Mouse (Mus musculus): ENCODE measurements around the gene Nrm. TPM values are rescaled to one million over a fixed set of nuclear protein-coding genes. Genes with fewer than 3 reads are reported as not detected.

Gene Nrm
- total RNA-seq (2012; rRNA removed), result 24.7 and 43.0 TPM in 2 replicates

DNA sequence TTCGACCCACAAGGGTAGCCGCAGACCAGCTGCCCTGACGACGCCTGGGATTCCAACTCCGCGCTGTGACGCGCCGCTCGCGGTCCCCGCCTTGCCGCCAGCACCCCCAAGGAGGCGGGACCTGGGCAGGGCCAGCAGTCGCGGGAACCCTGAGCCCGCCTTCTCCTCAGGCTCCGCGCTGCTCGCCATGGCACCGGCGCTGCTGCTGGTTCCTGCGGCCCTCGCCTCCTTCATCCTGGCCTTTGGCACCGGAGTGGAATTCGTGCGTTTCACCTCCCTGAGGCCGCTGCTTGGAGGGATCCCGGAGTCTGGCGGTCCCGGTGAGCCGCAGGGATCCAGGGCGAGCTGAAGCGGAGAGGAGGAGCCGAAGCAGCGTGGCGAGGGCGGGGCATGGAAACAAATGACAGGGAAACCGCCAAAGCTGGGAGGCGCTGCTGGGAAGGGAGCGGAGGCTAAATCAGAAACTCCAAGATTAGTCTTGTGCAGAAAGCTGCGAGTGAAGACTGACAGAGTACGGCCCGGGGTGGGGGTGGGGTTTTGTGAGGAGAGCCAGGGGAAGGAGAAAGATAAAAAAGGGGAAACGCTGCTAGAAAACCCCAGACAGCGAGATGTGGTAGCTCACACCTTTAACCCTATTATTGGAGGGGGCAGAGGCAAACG, at the start of gene Nrm:
Gene Nrm, plus strand, starts transcription at position 121 of the 660 bp plus-strand sequence.
- Histone ChIP-seq H3K27ac (ENCODE audit: insufficient read depth, low read depth, low read length, poor library complexity, severe bottlenecking) (peak within 1 kb of the TSS; percentile 88), H3K36me3 (ENCODE audit: control insufficient read depth, insufficient read depth, low read length, poor library complexity, severe bottlenecking) (peaks cover 17% of the 10 kb centered on the region), H3K9ac (ENCODE audit: insufficient read depth, low read depth, low read length, poor library complexity, severe bottlenecking) (peak within 1 kb of the TSS; percentile 91), H3K4me1 (ENCODE audit: control insufficient read depth in 2 of 2, insufficient read depth in 2 of 2, low read length in 2 of 2, poor library complexity in 1 of 2) (peaks cover 2 to 19% of the 10 kb centered on the region in 2 experiments; a peak in 2 of 4 replicates), H3K9me3 (ENCODE audit: control insufficient read depth, insufficient read depth, low read depth, low read length) (no peaks in the 10 kb centered on the region), H3K4me3 (ENCODE audit: insufficient read depth in 1 of 2, low read depth in 1 of 2, low read length in 2 of 2, poor library complexity in 1 of 2, severe bottlenecking in 1 of 2) (peak within 1 kb of the TSS; percentile 91 to 96)
- TF ChIP-seq HCFC1 (IDR thresholded peaks at IDR 0.05; ENCODE audit: borderline replicate concordance, insufficient read depth, low read length) (0 out of 2 replicates have a peak, but pooled peaks have one; percentile 14), MAFK (IDR thresholded peaks at IDR 0.05; ENCODE audit: insufficient read depth, low read depth, low read length) (no peak)
- peak; percentile 84 for DNase-seq (ENCODE audit: low read depth, low spot score)
- in situ Hi-C loops (cut with MboI; ENCODE audit: low sequenced_read_pairs in 2 of 2, unreplicated experiment in 2 of 2), result no loop called here

DNA sequence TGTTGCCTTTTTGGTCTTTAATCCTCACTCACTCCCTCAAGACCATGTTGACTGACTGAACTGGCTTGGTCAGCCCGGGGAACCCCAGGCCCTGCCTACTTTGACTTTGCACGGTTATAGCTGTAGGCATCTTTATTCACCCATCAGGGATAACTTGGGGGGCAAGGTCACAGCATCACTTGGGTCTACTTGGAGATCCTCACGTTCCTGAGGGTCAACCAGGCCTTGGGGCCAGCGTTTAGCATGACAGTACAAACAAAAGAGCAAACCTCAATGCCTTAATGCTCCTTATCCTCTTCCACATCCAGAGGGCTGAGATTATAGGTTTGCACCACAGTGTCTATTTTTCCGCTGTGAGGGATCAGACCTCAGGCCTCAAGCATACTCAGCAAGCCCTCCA, 48.8 kb upstream of the Nrm start:
- Histone ChIP-seq H3K4me1 (ENCODE audit: control insufficient read depth in 2 of 2, insufficient read depth in 2 of 2, low read length in 2 of 2, poor library complexity in 1 of 2) (peaks cover 2 to 15% of the 10 kb centered on the region in 2 experiments), H3K36me3 (ENCODE audit: control insufficient read depth, insufficient read depth, low read length, poor library complexity, severe bottlenecking) (no peaks in the 10 kb centered on the region), H3K4me3 (ENCODE audit: insufficient read depth in 1 of 2, low read depth in 1 of 2, low read length in 2 of 2, poor library complexity in 1 of 2, severe bottlenecking in 1 of 2) (no peak overlapping the region), H3K9me3 (ENCODE audit: control insufficient read depth, insufficient read depth, low read depth, low read length) (no peaks in the 10 kb centered on the region), H3K27ac (ENCODE audit: insufficient read depth, low read depth, low read length, poor library complexity, severe bottlenecking) (no peak overlapping the region), H3K9ac (ENCODE audit: insufficient read depth, low read depth, low read length, poor library complexity, severe bottlenecking) (no peak overlapping the region)
- TF ChIP-seq ZC3H11A (IDR thresholded peaks at IDR 0.05; ENCODE audit: borderline replicate concordance, low read depth, low read length), result no peak
- TF ChIP-seq CHD2 (IDR thresholded peaks at IDR 0.05; ENCODE audit: low read depth, low read length), result no peak
- in situ Hi-C loops (cut with MboI; ENCODE audit: low sequenced_read_pairs in 2 of 2, unreplicated experiment in 2 of 2), result no loop called here
- no peak for DNase-seq (ENCODE audit: low read depth, low spot score)

DNA sequence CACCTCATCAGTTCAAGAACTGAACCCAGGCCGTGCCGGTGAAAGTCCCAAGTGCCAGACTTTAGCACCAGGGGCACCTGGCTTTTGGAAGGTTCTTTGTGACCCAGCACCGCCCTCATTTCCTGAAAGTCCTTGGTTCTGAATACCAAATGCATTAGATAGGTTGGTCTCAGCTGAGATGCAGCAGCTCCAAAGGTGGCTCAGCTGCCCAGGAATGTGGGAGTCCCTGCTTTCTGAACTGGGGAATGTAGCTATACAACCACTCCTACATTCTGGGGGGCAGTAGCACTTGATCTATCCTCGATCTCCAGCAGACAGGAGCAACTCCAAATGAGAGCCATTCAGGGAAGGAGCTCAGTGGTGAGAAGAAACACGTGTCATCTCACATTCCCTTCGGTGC, 48.4 kb upstream of the Nrm start:
- Histone ChIP-seq H3K27ac (ENCODE audit: insufficient read depth, low read depth, low read length, poor library complexity, severe bottlenecking) (no peak overlapping the region), H3K4me3 (ENCODE audit: insufficient read depth in 1 of 2, low read depth in 1 of 2, low read length in 2 of 2, poor library complexity in 1 of 2, severe bottlenecking in 1 of 2) (no peak overlapping the region), H3K9me3 (ENCODE audit: control insufficient read depth, insufficient read depth, low read depth, low read length) (no peaks in the 10 kb centered on the region), H3K4me1 (ENCODE audit: control insufficient read depth in 2 of 2, insufficient read depth in 2 of 2, low read length in 2 of 2, poor library complexity in 1 of 2) (peaks cover 6 to 17% of the 10 kb centered on the region in 2 experiments), H3K9ac (ENCODE audit: insufficient read depth, low read depth, low read length, poor library complexity, severe bottlenecking) (no peak overlapping the region), H3K36me3 (ENCODE audit: control insufficient read depth, insufficient read depth, low read length, poor library complexity, severe bottlenecking) (no peaks in the 10 kb centered on the region)
- DNase-seq (ENCODE audit: low read depth, low spot score), result no peak
- in situ Hi-C loops (cut with MboI; ENCODE audit: low sequenced_read_pairs in 2 of 2, unreplicated experiment in 2 of 2), result no loop called here
- TF ChIP-seq HCFC1 (IDR thresholded peaks at IDR 0.05; ENCODE audit: borderline replicate concordance, insufficient read depth, low read length) (no peak), ZNF384 (IDR thresholded peaks at IDR 0.05; ENCODE audit: low read depth, low read length) (no peak), MAFK (IDR thresholded peaks at IDR 0.05; ENCODE audit: insufficient read depth, low read depth, low read length) (no peak), ZC3H11A (IDR thresholded peaks at IDR 0.05; ENCODE audit: borderline replicate concordance, low read depth, low read length) (no peak), CHD2 (IDR thresholded peaks at IDR 0.05; ENCODE audit: low read depth, low read length) (no peak)

DNA sequence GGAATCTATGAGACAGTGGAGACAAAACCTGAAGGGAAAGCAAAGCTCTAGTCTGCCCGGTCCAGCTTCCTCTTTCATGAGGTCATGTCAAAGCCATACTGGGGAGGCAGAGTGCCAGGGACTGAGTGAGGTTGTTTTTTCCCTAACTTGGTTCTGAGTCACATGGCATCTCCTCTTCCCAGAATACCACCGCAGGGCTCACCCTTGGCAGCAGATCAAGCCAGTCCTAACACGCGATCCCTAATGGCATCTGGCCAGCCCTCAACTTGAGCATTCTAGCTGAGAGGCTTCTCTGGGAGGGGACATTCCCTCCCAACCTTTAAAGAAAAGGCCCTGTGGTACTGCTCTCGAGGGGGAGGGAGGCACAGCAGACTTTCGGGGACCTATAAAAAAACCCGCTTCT, 47.9 kb upstream of the Nrm start:
- TF ChIP-seq ZC3H11A (IDR thresholded peaks at IDR 0.05; ENCODE audit: borderline replicate concordance, low read depth, low read length) (no peak), ZNF384 (IDR thresholded peaks at IDR 0.05; ENCODE audit: low read depth, low read length) (no peak), CHD2 (IDR thresholded peaks at IDR 0.05; ENCODE audit: low read depth, low read length) (no peak), HCFC1 (IDR thresholded peaks at IDR 0.05; ENCODE audit: borderline replicate concordance, insufficient read depth, low read length) (no peak), MAFK (IDR thresholded peaks at IDR 0.05; ENCODE audit: insufficient read depth, low read depth, low read length) (no peak)
- in situ Hi-C loops (cut with MboI; ENCODE audit: low sequenced_read_pairs in 2 of 2, unreplicated experiment in 2 of 2), result no loop called here
- H3K27ac ChIP-seq (ENCODE audit: insufficient read depth, low read depth, low read length, poor library complexity, severe bottlenecking), result no peak overlapping the region
- H3K4me1 ChIP-seq (ENCODE audit: control insufficient read depth in 2 of 2, insufficient read depth in 2 of 2, low read length in 2 of 2, poor library complexity in 1 of 2), result peaks cover 6 to 15% of the 10 kb centered on the region in 2 experiments
- no peak for DNase-seq (ENCODE audit: low read depth, low spot score)
- no peaks in the 10 kb centered on the region for H3K9me3 ChIP-seq (ENCODE audit: control insufficient read depth, insufficient read depth, low read depth, low read length)
- no peaks in the 10 kb centered on the region for H3K36me3 ChIP-seq (ENCODE audit: control insufficient read depth, insufficient read depth, low read length, poor library complexity, severe bottlenecking)
- H3K9ac ChIP-seq (ENCODE audit: insufficient read depth, low read depth, low read length, poor library complexity, severe bottlenecking), result no peak overlapping the region
- no peak overlapping the region for H3K4me3 ChIP-seq (ENCODE audit: insufficient read depth in 1 of 2, low read depth in 1 of 2, low read length in 2 of 2, poor library complexity in 1 of 2, severe bottlenecking in 1 of 2)

DNA sequence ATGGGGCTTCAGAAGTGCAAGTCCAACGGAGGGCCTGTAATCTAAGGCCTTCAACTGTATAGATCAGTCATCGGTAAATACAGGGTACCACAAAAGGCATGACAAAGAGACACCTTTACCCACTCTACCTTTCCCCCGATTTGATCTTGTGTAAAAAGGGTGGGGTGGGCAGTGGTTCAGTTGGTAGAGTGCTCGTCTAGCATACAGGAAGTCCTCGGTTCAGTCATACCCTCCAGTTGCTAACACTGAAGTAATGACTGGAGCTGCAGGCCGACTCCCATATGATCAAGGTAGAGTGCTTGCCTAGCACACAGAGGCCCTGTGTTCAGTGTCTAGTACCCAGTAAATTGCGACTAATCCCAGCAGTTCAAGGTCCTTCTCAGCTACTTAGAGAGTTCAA, 47.5 kb upstream of the Nrm start:
- Histone ChIP-seq H3K36me3 (ENCODE audit: control insufficient read depth, insufficient read depth, low read length, poor library complexity, severe bottlenecking) (no peaks in the 10 kb centered on the region), H3K4me3 (ENCODE audit: insufficient read depth in 1 of 2, low read depth in 1 of 2, low read length in 2 of 2, poor library complexity in 1 of 2, severe bottlenecking in 1 of 2) (no peak overlapping the region), H3K9me3 (ENCODE audit: control insufficient read depth, insufficient read depth, low read depth, low read length) (no peaks in the 10 kb centered on the region), H3K4me1 (ENCODE audit: control insufficient read depth in 2 of 2, insufficient read depth in 2 of 2, low read length in 2 of 2, poor library complexity in 1 of 2) (peaks cover 5 to 12% of the 10 kb centered on the region in 2 experiments), H3K27ac (ENCODE audit: insufficient read depth, low read depth, low read length, poor library complexity, severe bottlenecking) (no peak overlapping the region), H3K9ac (ENCODE audit: insufficient read depth, low read depth, low read length, poor library complexity, severe bottlenecking) (no peak overlapping the region)
- in situ Hi-C loops (cut with MboI; ENCODE audit: low sequenced_read_pairs in 2 of 2, unreplicated experiment in 2 of 2), result no loop called here
- TF ChIP-seq MAFK (IDR thresholded peaks at IDR 0.05; ENCODE audit: insufficient read depth, low read depth, low read length) (no peak), ZC3H11A (IDR thresholded peaks at IDR 0.05; ENCODE audit: borderline replicate concordance, low read depth, low read length) (no peak), CHD2 (IDR thresholded peaks at IDR 0.05; ENCODE audit: low read depth, low read length) (no peak), ZNF384 (IDR thresholded peaks at IDR 0.05; ENCODE audit: low read depth, low read length) (no peak), HCFC1 (IDR thresholded peaks at IDR 0.05; ENCODE audit: borderline replicate concordance, insufficient read depth, low read length) (no peak)
- DNase-seq (ENCODE audit: low read depth, low spot score), result no peak
